Mouse (Mus musculus) ES-E14 (cell line): Measurements from ENCODE around the gene Notch1. TPM values are rescaled to one million over a fixed set of nuclear protein-coding genes. Genes with fewer than 3 reads are reported as not detected.

Source experiments
- DNase-seq: peaks from one replicate; pipeline ENCODE4 v3.0.0-alpha.2; 2013; ENCODE audit warnings: low read depth, low spot score
- H3K27ac ChIP-seq: 2 replicates; pipeline ENCODE4 v1.5.1; 2012; ENCODE audit warnings: low read depth, mild to moderate bottlenecking, low read length, moderate library complexity, mixed read lengths; ENCODE audit not compliant: poor library complexity, insufficient read depth, severe bottlenecking
- H3K36me3 ChIP-seq: 2 replicates; pipeline ENCODE4 v1.6.1; 2012; ENCODE audit warnings: mild to moderate bottlenecking, low read length, moderate library complexity, mixed read lengths; ENCODE audit not compliant: control insufficient read depth, poor library complexity, insufficient read depth, severe bottlenecking
- H3K4me1 ChIP-seq, 2 experiments: fragments of 150-350 bp in 1 of 2; sonication (generic) in 1 of 2; 2 replicates each; pipeline ENCODE4 v1.6.1; 2012; ENCODE audit warnings: low read length in 2 of 2, mild to moderate bottlenecking in 1 of 2, mixed read lengths in 1 of 2; ENCODE audit not compliant: control insufficient read depth in 2 of 2, insufficient read depth in 2 of 2, poor library complexity in 1 of 2
- H3K4me3 ChIP-seq, 2 experiments: fragments of 150-350 bp in 1 of 2; sonication (generic) in 1 of 2; 2 replicates each; pipeline ENCODE4 v1.5.1; 2012; ENCODE audit warnings: low read length in 2 of 2, low read depth in 1 of 2, mild to moderate bottlenecking in 1 of 2, mixed read lengths in 1 of 2; ENCODE audit not compliant: insufficient read depth in 1 of 2, poor library complexity in 1 of 2, severe bottlenecking in 1 of 2
- H3K9ac ChIP-seq: 2 replicates; pipeline ENCODE4 v1.6.1; 2012; ENCODE audit warnings: low read depth, mild to moderate bottlenecking, low read length, mixed read lengths; ENCODE audit not compliant: poor library complexity, insufficient read depth, severe bottlenecking
- H3K9me3 ChIP-seq: fragments of 150-350 bp; sonication (generic); 2 replicates; pipeline ENCODE4 v1.6.1; 2012; ENCODE audit warnings: low read depth, mild to moderate bottlenecking, low read length; ENCODE audit not compliant: control insufficient read depth, insufficient read depth
- CHD2 ChIP-seq: IDR thresholded peaks from 2 replicates; pipeline ENCODE4 v1.6.1; 2014; ENCODE audit warnings: mild to moderate bottlenecking, low read depth, low read length, inconsistent platforms
- HCFC1 ChIP-seq: IDR thresholded peaks from 2 replicates; pipeline ENCODE4 v1.6.1; 2012; ENCODE audit warnings: low read length, inconsistent platforms, borderline replicate concordance; ENCODE audit not compliant: insufficient read depth
- MAFK ChIP-seq: IDR thresholded peaks from 2 replicates; pipeline ENCODE4 v1.6.1; 2014; ENCODE audit warnings: mild to moderate bottlenecking, low read depth, low read length, inconsistent platforms; ENCODE audit not compliant: insufficient read depth
- ZC3H11A ChIP-seq: IDR thresholded peaks from 2 replicates; pipeline ENCODE4 v1.6.1; 2012; ENCODE audit warnings: low read depth, mild to moderate bottlenecking, inconsistent platforms, low read length, borderline replicate concordance
- ZNF384 ChIP-seq: IDR thresholded peaks from 2 replicates; pipeline ENCODE4 v1.6.1; 2012; ENCODE audit warnings: low read depth, low read length, inconsistent platforms
- in situ Hi-C, 2 experiments: fragments of 600-800 bp; cut with MboI; formaldehyde crosslinking; loops; one replicate each; pipeline ENCODE4 v1.15.1; 2025; ENCODE audit warnings: low sequenced_read_pairs in 2 of 2, inconsistent platforms in 1 of 2; ENCODE audit not compliant: unreplicated experiment in 2 of 2
- total RNA-seq: library from RNA; depleted of rRNA; stranded (reverse); fragments of 300-350 nt; gene quantifications from 2 replicates; pipeline ENCODE4 v1.2.3, GENCODE M21; 2012

The Notch1 gene
- total RNA-seq, 1 experiment: 34.9 TPM

- H3K27ac ChIP-seq: no peak overlapping the region
- no peak overlapping the region for H3K4me3 ChIP-seq
- H3K36me3 ChIP-seq: peaks cover 56% of the 10 kb centered on the region
- DNase-seq: no peak
- no peak for TF ChIP-seq ZNF384
- TF ChIP-seq CHD2: no peak
- no peak for TF ChIP-seq MAFK
- TF ChIP-seq HCFC1: no peak
- no peak for TF ChIP-seq ZC3H11A
- in situ Hi-C loops: loop anchor here in 1 of 2 experiments (25.0 kb wide), 1 partner anchor 482 kb away; the partner anchor contains the start of genes Med22, Rpl7a, Surf1 and Surf2
- no peaks in the 10 kb centered on the region for H3K9me3 ChIP-seq
- H3K9ac ChIP-seq: no peak overlapping the region
- H3K4me1 ChIP-seq: no peaks in the 10 kb centered on the region
Observed at GRCm38 (mm10) chr2:26429851-26430250, 86.6 kb downstream of the Notch1 start.

GRCm38 (mm10) chr2:26424541-26424940 is 91.9 kb downstream of the Notch1 start:
- no peak overlapping the region for H3K27ac ChIP-seq
- no peak overlapping the region for H3K4me3 ChIP-seq
- no peak overlapping the region for H3K9ac ChIP-seq
- DNase-seq: no peak
- TF ChIP-seq HCFC1 (no peak), ZC3H11A (no peak), CHD2 (no peak), MAFK (no peak), ZNF384 (no peak)
- H3K9me3 ChIP-seq: no peaks in the 10 kb centered on the region
- no peaks in the 10 kb centered on the region for H3K4me1 ChIP-seq
- H3K36me3 ChIP-seq: peaks cover 72% of the 10 kb centered on the region
- in situ Hi-C loops: no loop called here

- in situ Hi-C loops: no loop called here
- Histone ChIP-seq H3K9ac (no peak overlapping the region), H3K36me3 (peaks cover 64% of the 10 kb centered on the region), H3K4me1 (no peaks in the 10 kb centered on the region), H3K27ac (no peak overlapping the region), H3K9me3 (no peaks in the 10 kb centered on the region), H3K4me3 (no peak overlapping the region)
- TF ChIP-seq HCFC1: no peak
- no peak for TF ChIP-seq CHD2
- TF ChIP-seq ZNF384: no peak
- TF ChIP-seq MAFK: no peak
- TF ChIP-seq ZC3H11A: no peak
- DNase-seq: no peak
Observed at GRCm38 (mm10) chr2:26423086-26423485, 93.4 kb downstream of the Notch1 start.

GRCm38 (mm10) chr2:26421969-26422368 is 94.5 kb downstream of the Notch1 start:
- TF ChIP-seq ZC3H11A (no peak), MAFK (no peak), HCFC1 (no peak), ZNF384 (no peak)
- no peak for DNase-seq
- Histone ChIP-seq H3K4me3 (no peak overlapping the region), H3K4me1 (no peaks in the 10 kb centered on the region), H3K9ac (no peak overlapping the region), H3K36me3 (peaks cover 65% of the 10 kb centered on the region), H3K27ac (no peak overlapping the region), H3K9me3 (no peaks in the 10 kb centered on the region)
- in situ Hi-C loops: no loop called here

GRCm38 (mm10) chr2:26418120-26418519 is 98.3 kb downstream of the Notch1 start:
- Histone ChIP-seq H3K27ac (no peak overlapping the region), H3K36me3 (peaks cover 60% of the 10 kb centered on the region), H3K9me3 (no peaks in the 10 kb centered on the region), H3K4me3 (no peak overlapping the region), H3K9ac (no peak overlapping the region), H3K4me1 (no peaks in the 10 kb centered on the region)
- TF ChIP-seq MAFK (no peak), ZNF384 (no peak), CHD2 (no peak), HCFC1 (no peak), ZC3H11A (no peak)
- no peak for DNase-seq
- in situ Hi-C loops: no loop called here
